In the genomic region with DNA sequence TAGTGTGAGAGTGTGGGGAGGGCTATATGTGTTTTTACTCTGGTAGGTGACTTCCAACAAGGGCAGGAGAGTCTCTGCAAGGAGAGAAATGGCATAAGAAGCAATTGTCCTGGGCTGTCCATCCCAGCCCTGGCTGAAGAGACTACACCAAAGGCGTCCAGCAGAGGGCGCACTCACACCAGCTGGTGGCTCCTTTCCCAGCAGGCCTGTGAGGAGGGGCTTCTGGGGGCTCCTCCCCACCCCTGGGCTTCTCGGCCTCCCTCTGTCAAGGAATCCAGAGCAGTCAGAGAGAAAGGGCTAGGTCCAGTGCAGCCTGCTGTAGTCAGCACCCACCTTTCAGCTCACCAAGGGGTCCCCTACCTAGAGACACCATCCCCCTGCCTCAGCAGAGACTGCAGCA, we compare ENCODE assay signal across 8 mouse cellular contexts.
DNase-seq lines count a peak whose midpoint lies in the region; ATAC-seq and TF ChIP-seq lines count a peak whose summit lies in the region.

No protein-coding gene starts in this region.

- H3K79me3 ChIP-seq in C2C12 (ENCODE audit: low read depth), result no peaks in the 10 kb centered on the region

- H3K27me3 ChIP-seq in heart, embryonic 12.5 days (replicated peaks), result peaks cover 95% of the 10 kb centered on the region
- H3K27me3 ChIP-seq in C2C12 (ENCODE audit: control insufficient read depth, insufficient read depth, insufficient read length), result peaks cover 89% of the 10 kb centered on the region
- H3K27me3 ChIP-seq in embryonic facial prominence, embryonic 11.5 days (ENCODE audit: control insufficient read depth, insufficient read depth, low read length), result peaks cover 40% of the 10 kb centered on the region
- peaks cover 38% of the 10 kb centered on the region for H3K27me3 ChIP-seq in midbrain, embryonic 14.5 days (ENCODE audit: control insufficient read depth, insufficient read depth, low read length)

- no peaks in the 10 kb centered on the region for H3K79me2 ChIP-seq in C2C12 (ENCODE audit: control insufficient read depth, insufficient read depth)

- H3K4me2 ChIP-seq in heart, embryonic 12.5 days, result no peak overlapping the region
- H3K4me2 ChIP-seq in embryonic facial prominence, embryonic 11.5 days (ENCODE audit: low read depth, low read length), result no peak overlapping the region; the same call in 1 of the 2 replicates
- no peak overlapping the region for H3K4me2 ChIP-seq in midbrain, embryonic 14.5 days (ENCODE audit: low read length)

- no peak overlapping the region for H3K9ac ChIP-seq in heart, embryonic 12.5 days
- H3K9ac ChIP-seq in embryonic facial prominence, embryonic 11.5 days (replicated peaks; ENCODE audit: low read length), result no peak overlapping the region
- H3K9ac ChIP-seq in midbrain, embryonic 14.5 days (replicated peaks; ENCODE audit: low read length), result no peak overlapping the region

- peak; percentile 59 for TF ChIP-seq CTCF in C2C12 (IDR thresholded peaks at IDR 0.05; ENCODE audit: control insufficient read depth, insufficient read depth, insufficient read length)

- no peak for ATAC-seq in heart, embryonic 12.5 days (ENCODE audit: insufficient number of reproducible peaks, low FRiP score)
- no peak for ATAC-seq in embryonic facial prominence, embryonic 11.5 days (replicated peaks; ENCODE audit: insufficient number of reproducible peaks, low FRiP score, low TSS enrichment, low read depth)
- no peak for ATAC-seq in midbrain, embryonic 14.5 days (ENCODE audit: low FRiP score, low TSS enrichment)

- 0 out of 2 replicates have a peak, but pooled peaks cover 9% of the 10 kb centered on the region for H3K4me1 ChIP-seq in heart, embryonic 12.5 days (replicated peaks)
- 0 out of 2 replicates have a peak, but pooled peaks cover 6% of the 10 kb centered on the region for H3K4me1 ChIP-seq in embryonic facial prominence, embryonic 11.5 days (ENCODE audit: control insufficient read depth, insufficient read depth, low read length)
- H3K4me1 ChIP-seq in midbrain, embryonic 14.5 days (ENCODE audit: control insufficient read depth, insufficient read depth, low read length), result peaks cover 30% of the 10 kb centered on the region; the same call in 1 of the 2 replicates

- no peak overlapping the region for H3K27ac ChIP-seq in heart, embryonic 12.5 days (ENCODE audit: poor library complexity, severe bottlenecking)
- no peak overlapping the region for H3K27ac ChIP-seq in embryonic facial prominence, embryonic 11.5 days (replicated peaks; ENCODE audit: low read depth, low read length)
- H3K27ac ChIP-seq in midbrain, embryonic 14.5 days (replicated peaks; ENCODE audit: low read depth, low read length), result no peak overlapping the region

- DNase-seq in heart, postnatal 36 days, result peak; percentile 27 to 53
- DNase-seq in adrenal gland, postnatal 25 days, result peak; percentile 52
- peak; percentile 74 for DNase-seq in embryonic facial prominence, embryonic 11.5 days (ENCODE audit: low spot score)
- DNase-seq in induced T-regulatory cell, adult 2 months (ENCODE audit: low read depth), result peak; percentile 47
- peak; percentile 87 for DNase-seq in midbrain, embryonic 14.5 days
- DNase-seq in thymus, postnatal 25 days, result peak; percentile 36

- no peak overlapping the region for H3ac ChIP-seq in C2C12 (ENCODE audit: control insufficient read depth, insufficient read length, low read depth)

- intact Hi-C loops in heart, postnatal 36 days (cut with DNase I), result loop anchor here (1.0 kb wide), 1 partner anchor 166 kb away; no protein-coding TSS in a partner anchor

- WGBS in heart, embryonic 12.5 days, result 0% methylated on average over 3 of the region's 3 CpGs
- WGBS in embryonic facial prominence, embryonic 11.5 days, result 0% methylated on average over 3 of the region's 3 CpGs
- WGBS in midbrain, embryonic 14.5 days, result 0% methylated on average over 3 of the region's 3 CpGs

- no peaks in the 10 kb centered on the region for H3K36me3 ChIP-seq in heart, embryonic 12.5 days
- no peaks in the 10 kb centered on the region for H3K36me3 ChIP-seq in C2C12 (ENCODE audit: control insufficient read depth, insufficient read depth)
- no peaks in the 10 kb centered on the region for H3K36me3 ChIP-seq in embryonic facial prominence, embryonic 11.5 days (replicated peaks; ENCODE audit: control insufficient read depth, insufficient read depth, low read depth, low read length)
- H3K36me3 ChIP-seq in midbrain, embryonic 14.5 days (ENCODE audit: control insufficient read depth, insufficient read depth, low read length), result no peaks in the 10 kb centered on the region

- H3K4me3 ChIP-seq in heart, embryonic 12.5 days, result no peak overlapping the region
- H3K4me3 ChIP-seq in C2C12 (ENCODE audit: insufficient read depth, poor library complexity, severe bottlenecking), result no peak overlapping the region
- no peak overlapping the region for H3K4me3 ChIP-seq in embryonic facial prominence, embryonic 11.5 days (ENCODE audit: low read depth, low read length)
- H3K4me3 ChIP-seq in midbrain, embryonic 14.5 days (replicated peaks; ENCODE audit: low read depth, low read length), result no peak overlapping the region

- no peaks in the 10 kb centered on the region for H3K9me3 ChIP-seq in heart, embryonic 12.5 days (replicated peaks)
- no peaks in the 10 kb centered on the region for H3K9me3 ChIP-seq in embryonic facial prominence, embryonic 11.5 days (replicated peaks; ENCODE audit: control insufficient read depth, low read length)
- no peaks in the 10 kb centered on the region for H3K9me3 ChIP-seq in midbrain, embryonic 14.5 days (ENCODE audit: control insufficient read depth, low read length)

TF ChIP-seq in C2C12, 6 proteins besides CTCF, POLR2A, EP300 and RAD21:
- no peak for TF ChIP-seq MYOG (IDR thresholded peaks at IDR 0.05; ENCODE audit: control insufficient read depth, extremely low read depth, insufficient read length)
- no peak for TF ChIP-seq MAX (IDR thresholded peaks at IDR 0.05)
- TF ChIP-seq USF1 (IDR thresholded peaks at IDR 0.05; ENCODE audit: low read depth), result no peak
- TF ChIP-seq CEBPB (IDR thresholded peaks at IDR 0.05; ENCODE audit: low read depth), result no peak
- no peak for TF ChIP-seq MYOD1 (IDR thresholded peaks at IDR 0.05; ENCODE audit: control insufficient read depth, insufficient read length, low read depth)
- no peak for TF ChIP-seq FOSL1 (IDR thresholded peaks at IDR 0.05; ENCODE audit: insufficient read depth, low read length, poor library complexity, severe bottlenecking)

Comparison
In these comparisons a context has a peak if more than half of its experiments do, and no peak if none do; other contexts are left out.
1. DNase-seq: peak in every context shown above with its lines; median percentile 87 in midbrain, embryonic 14.5 days; 74 in embryonic facial prominence, embryonic 11.5 days; 52 in adrenal gland, postnatal 25 days; 47 in induced T-regulatory cell, adult 2 months; 40 in heart, postnatal 36 days; 36 in thymus, postnatal 25 days.